Mouse (Mus musculus): ENCODE results near the gene Eps15.
"Not testable (repeated sequence)": the region's sequence is repeated elsewhere in the genome, so short reads cannot be mapped to it uniquely, and the experiment has no call there.

Eps15 gene

GRCm38 (mm10) chr4:109400366-109400980, 120.4 kb downstream of the Eps15 start:
- no peak for DNase-seq (ENCODE audit: low spot score in 2 of 2)

GRCm38 (mm10) chr4:109401176-109401689, 121.2 kb downstream of the Eps15 start:
- no peak for DNase-seq (ENCODE audit: low spot score in 2 of 2)

- not testable (repeated sequence) for DNase-seq (ENCODE audit: low spot score in 2 of 2)
These were observed 124.8 kb downstream of the Eps15 start for GRCm38 (mm10) chr4:109404908-109405307.

DNA sequence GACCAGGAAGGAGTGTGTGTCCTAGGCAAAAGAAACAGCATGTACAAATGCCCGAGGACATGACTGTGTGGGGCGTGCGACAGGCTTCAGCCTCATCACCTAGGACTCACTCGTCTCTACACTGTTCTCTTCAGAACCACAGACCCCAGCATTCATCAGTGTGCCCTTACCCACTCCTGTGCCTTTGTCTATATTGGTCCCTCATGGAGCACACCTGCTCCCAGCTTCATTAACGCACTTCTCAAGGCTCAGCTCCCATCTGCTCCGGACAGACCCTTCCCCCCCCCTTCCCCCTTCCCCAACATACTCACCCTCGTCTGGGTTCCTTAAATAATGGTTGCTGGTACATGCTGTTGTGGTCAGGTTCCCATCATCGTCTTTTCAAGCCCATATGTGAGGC, 125.3 kb downstream of the Eps15 start:
- DNase-seq (ENCODE audit: low spot score in 2 of 2), result no peak

GRCm38 (mm10) chr4:109406054-109406485, 126.0 kb downstream of the Eps15 start:
- DNase-seq (ENCODE audit: low spot score in 2 of 2), result peak in 1 of 2 experiments; percentile 69

DNA sequence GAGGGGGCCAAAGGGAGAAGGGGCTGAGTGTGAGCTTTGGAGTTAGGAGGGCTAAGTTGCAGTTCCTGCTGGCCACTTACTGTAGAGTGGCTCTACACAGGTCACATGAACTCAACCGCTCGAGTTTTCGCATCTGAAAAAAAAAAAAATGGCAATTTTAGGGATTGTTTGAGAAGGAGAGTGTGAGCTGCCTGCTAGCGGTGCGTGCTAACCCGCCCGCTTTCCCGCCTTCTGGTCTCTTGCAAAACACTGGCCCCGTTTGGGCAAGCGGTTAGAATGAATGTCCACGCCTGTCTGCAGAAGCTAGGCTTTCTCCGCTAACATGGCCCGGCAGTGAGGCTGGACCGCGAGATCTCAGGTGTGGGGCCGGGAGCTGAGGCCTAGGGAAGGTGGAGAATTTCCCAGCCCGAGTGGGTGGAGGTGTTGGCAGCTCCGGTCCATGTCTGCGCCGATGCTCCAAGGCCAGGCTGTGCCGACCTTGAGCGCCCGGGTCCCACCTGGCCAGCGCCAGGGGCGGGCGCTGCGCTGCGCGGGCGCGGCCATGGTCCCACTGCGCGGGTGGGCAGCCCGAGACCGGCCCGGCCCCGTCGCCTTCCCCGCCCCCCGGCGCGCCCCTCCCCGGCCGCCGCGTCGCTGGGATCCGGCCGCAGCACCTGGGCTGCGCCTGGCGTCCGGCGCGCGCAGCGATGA, 126.6 kb downstream of the Eps15 start, which contains the start of gene Ttc39a:
Ttc39a (plus strand) TSS at position 138 of the 690 bp plus-strand sequence.
- DNase-seq (ENCODE audit: low spot score in 2 of 2), result peak; percentile 50 to 62

GRCm38 (mm10) chr4:109407176-109407520, 127.1 kb downstream of the Eps15 start:
- DNase-seq (ENCODE audit: low spot score in 2 of 2), result no peak

- DNase-seq (ENCODE audit: low spot score in 2 of 2), result no peak
These were observed 127.8 kb downstream of the Eps15 start for GRCm38 (mm10) chr4:109407701-109408485.

- DNase-seq (ENCODE audit: low spot score in 2 of 2), result no peak
These were observed 130.8 kb downstream of the Eps15 start for GRCm38 (mm10) chr4:109410681-109411376.

DNA sequence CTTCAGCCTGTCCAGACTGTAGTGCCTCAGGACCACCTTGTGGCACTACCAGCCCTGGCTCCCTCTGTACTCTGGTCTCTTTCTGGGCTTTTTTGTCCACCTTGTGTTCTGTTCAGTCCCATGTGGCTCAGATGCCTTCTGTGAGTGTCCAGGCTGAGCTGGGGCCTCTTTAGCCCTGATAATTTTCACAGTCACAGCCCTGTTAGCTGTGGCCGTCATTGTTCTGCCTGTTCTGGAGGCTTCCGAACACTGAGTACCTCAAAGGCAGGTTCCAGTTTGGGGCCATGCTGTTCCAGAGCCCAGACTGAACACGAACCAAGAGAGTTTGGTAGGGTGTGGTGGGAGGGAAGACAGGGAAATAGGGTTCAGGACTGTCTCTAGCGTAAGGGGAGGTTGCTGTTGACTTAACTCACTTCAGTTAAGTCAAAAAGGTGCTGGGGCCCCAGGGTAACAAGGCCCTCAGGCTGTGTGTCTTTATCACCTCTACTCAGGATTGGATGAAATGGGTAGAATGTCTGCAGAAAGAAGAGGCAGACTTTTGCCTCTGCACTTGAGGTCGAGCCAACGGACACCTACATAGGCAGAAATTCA, 131.4 kb downstream of the Eps15 start:
- DNase-seq (ENCODE audit: low spot score in 2 of 2), result no peak

DNA sequence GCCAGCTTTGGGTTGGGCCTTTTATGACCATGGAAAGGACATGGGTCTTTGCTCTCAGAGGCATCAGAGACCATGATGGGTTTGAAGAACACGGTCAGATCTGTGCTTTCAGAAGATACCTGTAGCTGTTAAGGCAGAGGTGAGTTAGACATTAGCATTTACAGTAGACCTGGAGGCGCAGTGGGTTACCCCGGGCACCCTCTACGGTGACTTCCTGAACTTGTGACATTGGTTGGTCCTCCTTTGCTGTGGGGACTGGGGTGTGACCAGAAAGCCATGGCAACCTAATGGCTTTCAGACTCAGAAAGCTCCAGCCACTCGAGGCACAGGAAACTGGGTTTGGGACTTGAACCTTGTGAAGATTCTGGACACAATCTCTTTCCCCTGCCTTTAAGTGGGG, 132.2 kb downstream of the Eps15 start:
- DNase-seq (ENCODE audit: low spot score in 2 of 2), result no peak

- DNase-seq (ENCODE audit: low spot score in 2 of 2), result no peak
These were observed 137.9 kb downstream of the Eps15 start for GRCm38 (mm10) chr4:109417998-109418397.

GRCm38 (mm10) chr4:109419017-109419416, 138.9 kb downstream of the Eps15 start:
- no peak for DNase-seq (ENCODE audit: low spot score in 2 of 2)

DNA sequence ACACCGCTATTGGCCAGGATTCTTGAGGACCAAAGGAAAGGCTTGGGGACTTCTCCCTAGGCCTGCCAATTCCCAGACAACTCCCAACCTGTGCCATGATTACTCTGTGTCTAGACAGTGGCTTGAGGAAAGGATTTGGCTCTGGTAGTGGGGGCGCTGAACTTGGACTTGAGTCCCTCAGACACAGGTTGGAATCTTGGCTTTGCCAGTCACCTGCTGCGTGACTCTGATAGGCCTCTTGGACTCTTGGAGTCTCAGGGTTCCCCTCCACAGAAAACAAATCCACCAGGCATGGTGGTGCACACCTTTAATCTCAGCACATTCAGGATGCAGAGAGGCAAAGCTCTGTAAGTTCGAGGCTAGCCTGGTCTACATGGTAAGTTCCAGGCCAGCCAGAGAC, 139.5 kb downstream of the Eps15 start:
- DNase-seq (ENCODE audit: low spot score in 2 of 2), result no peak

DNA sequence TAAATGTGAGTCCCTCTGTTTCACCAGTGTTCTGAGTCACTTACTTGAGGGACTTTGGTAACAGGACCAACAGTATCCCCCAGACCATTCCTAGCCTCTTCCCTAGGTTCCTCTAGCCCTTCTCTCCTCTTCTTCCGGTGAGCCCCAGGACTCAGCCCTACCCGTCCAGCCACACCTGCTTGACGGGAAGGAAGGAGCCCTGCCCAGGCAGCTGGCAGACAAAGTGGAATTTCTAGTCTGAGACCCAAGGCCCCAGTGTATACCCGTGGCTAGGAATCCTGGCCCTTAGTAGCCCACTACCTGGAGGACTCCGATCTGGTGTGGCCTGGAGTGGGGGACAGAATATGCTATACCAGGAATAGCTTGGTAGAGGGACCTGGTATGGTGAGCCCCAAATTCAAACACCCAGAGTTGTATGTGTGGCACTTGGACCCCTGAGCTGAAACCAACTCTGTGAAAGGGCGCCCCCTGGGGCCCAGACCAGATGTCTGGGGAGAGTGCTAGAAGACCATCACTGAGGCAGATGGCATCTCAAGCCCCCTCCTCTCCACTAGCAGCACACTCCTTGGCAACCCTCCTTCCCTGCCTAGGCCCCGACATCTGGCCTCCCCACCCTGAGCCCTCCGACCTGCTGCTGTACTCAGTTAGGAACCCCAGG, 140.2 kb downstream of the Eps15 start:
- peak; percentile 51 to 59 for DNase-seq (ENCODE audit: low spot score in 2 of 2)

GRCm38 (mm10) chr4:109421608-109422007, 141.5 kb downstream of the Eps15 start:
- peak in 1 of 2 experiments; percentile 34 for DNase-seq (ENCODE audit: low spot score in 2 of 2)

GRCm38 (mm10) chr4:109422436-109422835, 142.4 kb downstream of the Eps15 start:
- DNase-seq (ENCODE audit: low spot score in 2 of 2), result no peak

GRCm38 (mm10) chr4:109423438-109423837, 143.4 kb downstream of the Eps15 start:
- no peak for DNase-seq (ENCODE audit: low spot score in 2 of 2)

DNA sequence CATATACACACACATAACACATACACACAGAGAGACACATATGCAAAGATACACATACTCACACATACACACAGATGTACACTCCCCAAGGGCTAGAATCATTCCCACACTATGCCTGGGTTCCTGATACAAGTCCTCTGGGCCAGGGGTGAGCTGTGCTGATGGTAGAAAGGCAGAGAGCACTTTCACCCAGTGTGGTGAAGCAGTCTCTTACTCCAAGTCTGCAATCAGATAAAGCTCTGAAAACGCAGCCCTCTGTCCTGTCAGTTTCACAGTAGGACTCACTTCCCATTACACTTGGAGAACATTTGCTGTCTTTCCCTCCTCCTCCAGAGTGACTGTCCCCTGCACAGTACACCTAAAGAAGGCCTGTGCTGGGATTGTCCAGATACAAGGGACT, 147.0 kb downstream of the Eps15 start:
- no peak for DNase-seq (ENCODE audit: low spot score in 2 of 2)

- DNase-seq (ENCODE audit: low spot score in 2 of 2), result no peak
These were observed 150.2 kb downstream of the Eps15 start for GRCm38 (mm10) chr4:109430250-109430649.

- DNase-seq (ENCODE audit: low spot score in 2 of 2), result peak; percentile 43 to 70
These were observed 150.8 kb downstream of the Eps15 start for GRCm38 (mm10) chr4:109430854-109431253.
